Mouse (Mus musculus) neural tube, embryonic 11.5 days (tissue): ENCODE measurements around the gene Slc15a4. TPM values are rescaled to one million over a fixed set of nuclear protein-coding genes. Genes with fewer than 3 reads are reported as not detected.

Experiments used
- ATAC-seq: fragments of 200-750 bp; cut with Nextera tagmentation; 2 replicates; pipeline ENCODE4 v1.8.0; 2017; ENCODE audit warnings: moderate number of reproducible peaks, mild to moderate bottlenecking, moderate TSS enrichment, moderate library complexity; ENCODE audit not compliant: insufficient read depth, low FRiP score, low TSS enrichment
- DNase-seq: peaks from one replicate; pipeline ENCODE4 v3.0.0-alpha.2; 2015; ENCODE audit warnings: low spot score
- H3K27ac ChIP-seq: fragments of 300-500 bp; sonication (generic); 2 replicates; pipeline ENCODE4 v1.5.1; 2014; ENCODE audit warnings: low read depth, mild to moderate bottlenecking, low read length
- H3K27me3 ChIP-seq: fragments of 300-500 bp; sonication (generic); 2 replicates; pipeline ENCODE4 v1.6.1; 2014; ENCODE audit warnings: mild to moderate bottlenecking, low read length, mixed read lengths; ENCODE audit not compliant: control insufficient read depth, insufficient read depth
- H3K36me3 ChIP-seq: fragments of 300-500 bp; sonication (generic); 2 replicates; pipeline ENCODE4 v1.6.1; 2014; ENCODE audit warnings: mild to moderate bottlenecking, low read length, moderate library complexity, mixed read lengths; ENCODE audit not compliant: control insufficient read depth, insufficient read depth
- H3K4me1 ChIP-seq: fragments of 300-500 bp; sonication (generic); 2 replicates; pipeline ENCODE4 v1.6.1; 2014; ENCODE audit warnings: low read length, mixed read lengths; ENCODE audit not compliant: control insufficient read depth, insufficient read depth
- H3K4me2 ChIP-seq: fragments of 300-500 bp; sonication (generic); 2 replicates; pipeline ENCODE4 v1.6.1; 2014; ENCODE audit warnings: low read depth, mild to moderate bottlenecking, moderate library complexity
- H3K4me3 ChIP-seq: fragments of 300-500 bp; sonication (generic); 2 replicates; pipeline ENCODE4 v1.5.1; 2014; ENCODE audit warnings: low read depth, low read length
- H3K9ac ChIP-seq: fragments of 300-500 bp; sonication (generic); 2 replicates; pipeline ENCODE4 v1.6.1; 2014; ENCODE audit warnings: mild to moderate bottlenecking, low read length
- H3K9me3 ChIP-seq: fragments of 300-500 bp; sonication (generic); 2 replicates; pipeline ENCODE4 v1.6.1; 2016; ENCODE audit warnings: low read length; ENCODE audit not compliant: control insufficient read depth
- WGBS: fragments of 180-500 bp; shearing (Covaris S2); extraction: QIAGEN DNeasy Blood & Tissue Kit; methylation state at CpG from one replicate; pipeline ENCODE4 v1.1.7; 2014; 5-methylcytosine and 5-hydroxymethylcytosine counted together
- polyA plus RNA-seq: library from polyadenylated mRNA; unstranded; fragments of >200 nt; fragmentation: Nextera tagmentation; extraction: Ambion mirVana; gene quantifications from 2 replicates; pipeline ENCODE4 v1.2.1, GENCODE M21; 2014

Gene Slc15a4
- polyA plus RNA-seq, result 20.6 and 25.5 TPM in 2 replicates

DNA sequence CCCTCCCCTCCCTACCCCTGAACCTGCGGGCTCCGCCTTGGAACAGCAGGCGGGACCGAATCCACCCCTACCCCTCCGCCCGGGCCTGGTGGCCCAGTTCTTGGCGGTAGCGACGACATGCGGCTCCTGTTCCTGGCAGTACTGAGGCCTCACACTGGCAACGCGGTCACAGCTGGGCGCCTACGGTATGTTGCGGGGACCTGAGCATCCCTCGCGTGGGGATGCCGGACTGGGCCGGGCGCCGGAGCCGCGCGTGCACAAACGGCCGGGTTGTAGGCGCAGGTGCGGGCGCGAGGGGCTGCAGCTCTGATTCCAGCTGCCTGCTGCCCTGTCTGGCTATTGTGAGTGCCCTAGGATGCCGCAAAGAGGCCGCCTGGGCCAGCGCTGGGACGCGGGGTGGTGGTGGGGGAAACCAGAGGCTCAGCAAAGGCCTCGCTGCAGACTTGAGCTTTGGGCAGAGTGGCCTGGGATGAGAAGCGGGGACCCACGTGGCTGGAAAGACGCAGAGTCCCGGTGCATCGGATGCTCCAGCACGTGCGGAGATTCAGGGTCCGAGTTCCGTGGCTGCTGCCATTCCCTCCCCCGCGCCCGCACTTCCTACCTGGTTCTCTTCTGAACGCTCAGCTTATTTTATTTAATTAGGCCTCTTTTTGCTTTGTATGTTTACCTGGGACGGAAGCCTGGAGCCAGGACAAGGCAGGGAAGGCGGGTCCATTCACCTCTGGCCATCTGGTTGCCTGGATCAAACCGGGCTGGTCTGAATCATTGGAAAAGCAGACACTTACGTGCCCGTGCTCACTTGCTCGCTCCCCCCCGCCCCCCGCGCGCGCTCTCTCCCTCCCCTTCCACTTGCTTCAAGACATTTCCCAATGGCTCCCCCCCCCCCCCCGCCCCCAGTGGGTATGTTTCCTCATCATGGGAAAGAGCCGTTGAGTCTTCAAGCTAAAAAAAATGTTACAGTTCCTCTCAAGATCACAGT is at the start of gene Slc15a4, which contains the start of gene Glt1d1:
Gene Slc15a4, minus strand, starts transcription at position 731 of the 979 bp plus-strand sequence.
Gene Glt1d1, plus strand, starts transcription at position 96 of the 979 bp plus-strand sequence.
- no peaks in the 10 kb centered on the region for H3K9me3 ChIP-seq
- no peaks in the 10 kb centered on the region for H3K36me3 ChIP-seq
- no peaks in the 10 kb centered on the region for H3K27me3 ChIP-seq
- H3K4me1 ChIP-seq, result no peaks in the 10 kb centered on the region
- H3K4me2 ChIP-seq, result peak within 1 kb of the TSS; percentile 91
- DNase-seq (peak; percentile 63), ATAC-seq (peak; percentile 77)
- peak within 1 kb of the TSS; percentile 73 for H3K9ac ChIP-seq
- no peak within 1 kb of the TSS for H3K27ac ChIP-seq
- peak within 1 kb of the TSS; percentile 47 for H3K4me3 ChIP-seq
- WGBS, result 1% methylated on average over 59 of the region's 62 CpGs

DNA sequence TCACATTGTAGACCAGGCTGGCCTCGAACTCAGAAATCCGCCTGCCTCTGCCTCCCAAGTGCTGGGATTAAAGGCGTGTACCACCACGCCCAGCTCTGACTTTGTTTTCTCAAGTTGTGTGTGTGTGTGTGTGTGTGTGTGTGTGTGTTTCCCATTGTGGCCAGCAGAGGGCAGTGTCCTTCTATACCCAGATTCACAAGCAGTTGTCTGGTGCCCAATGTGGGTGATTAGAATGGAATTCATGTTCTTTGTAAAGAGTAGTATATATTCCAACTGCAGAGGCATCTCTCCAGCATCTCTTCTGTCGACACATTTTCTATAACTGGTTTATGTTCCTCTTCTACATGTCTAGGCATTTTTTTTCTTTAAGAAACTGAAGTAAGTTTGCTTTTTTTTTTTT is 45.8 kb upstream of the Slc15a4 start:
- Histone ChIP-seq H3K9ac (no peak overlapping the region), H3K9me3 (no peaks in the 10 kb centered on the region), H3K4me3 (no peak overlapping the region), H3K4me2 (no peak overlapping the region), H3K4me1 (no peaks in the 10 kb centered on the region), H3K36me3 (no peaks in the 10 kb centered on the region), H3K27ac (no peak overlapping the region), H3K27me3 (no peaks in the 10 kb centered on the region)
- ATAC-seq, result no peak
- DNase-seq, result no peak
- WGBS, result 95% methylated on average over 5 of the region's 5 CpGs

DNA sequence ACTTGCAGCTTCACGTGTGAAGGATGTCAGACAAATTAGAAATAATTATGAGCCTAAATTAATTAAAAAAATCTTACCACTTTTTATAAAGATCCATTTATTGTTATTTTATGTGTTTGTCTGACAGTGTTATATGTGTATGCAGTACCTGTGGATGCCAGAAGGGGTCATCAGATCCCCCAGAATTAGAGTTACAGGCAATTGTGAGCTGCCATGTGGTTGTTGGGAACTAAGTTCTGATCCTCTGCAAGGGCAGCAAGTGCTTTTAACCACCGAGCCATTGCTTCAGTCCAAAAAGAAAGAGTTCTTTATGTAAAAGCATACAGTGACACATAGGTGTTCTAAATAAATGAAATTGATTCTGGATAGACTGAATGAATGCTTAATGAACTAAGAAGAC is 44.9 kb upstream of the Slc15a4 start:
- 90% methylated on average over 2 of the region's 2 CpGs for WGBS
- DNase-seq (no peak), ATAC-seq (no peak)
- H3K9ac ChIP-seq, result no peak overlapping the region
- no peaks in the 10 kb centered on the region for H3K27me3 ChIP-seq
- no peaks in the 10 kb centered on the region for H3K9me3 ChIP-seq
- no peak overlapping the region for H3K27ac ChIP-seq
- H3K4me3 ChIP-seq, result no peak overlapping the region
- no peak overlapping the region for H3K4me2 ChIP-seq
- no peaks in the 10 kb centered on the region for H3K4me1 ChIP-seq
- H3K36me3 ChIP-seq, result no peaks in the 10 kb centered on the region

DNA sequence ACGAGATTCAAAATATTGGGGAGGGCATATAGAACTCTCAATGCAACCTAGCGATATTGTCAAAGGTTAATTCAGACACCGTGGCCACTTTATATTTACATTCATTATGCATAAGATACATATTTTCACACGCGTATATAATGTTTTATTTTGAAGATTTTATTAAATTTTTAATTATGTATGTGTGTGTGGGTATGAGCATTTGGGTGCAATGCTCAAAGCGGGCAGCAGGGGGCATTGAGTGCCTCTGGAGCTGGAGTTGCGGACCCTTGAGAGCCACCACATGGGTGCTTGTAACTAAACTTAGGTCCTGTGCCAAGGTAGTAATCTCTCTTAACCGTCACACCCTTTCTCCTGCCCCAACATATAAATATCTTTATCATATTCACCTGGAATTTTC is 41.2 kb upstream of the Slc15a4 start:
- H3K4me1 ChIP-seq, result no peaks in the 10 kb centered on the region
- 93% methylated on average over 8 of the region's 8 CpGs for WGBS
- no peak overlapping the region for H3K4me2 ChIP-seq

DNA sequence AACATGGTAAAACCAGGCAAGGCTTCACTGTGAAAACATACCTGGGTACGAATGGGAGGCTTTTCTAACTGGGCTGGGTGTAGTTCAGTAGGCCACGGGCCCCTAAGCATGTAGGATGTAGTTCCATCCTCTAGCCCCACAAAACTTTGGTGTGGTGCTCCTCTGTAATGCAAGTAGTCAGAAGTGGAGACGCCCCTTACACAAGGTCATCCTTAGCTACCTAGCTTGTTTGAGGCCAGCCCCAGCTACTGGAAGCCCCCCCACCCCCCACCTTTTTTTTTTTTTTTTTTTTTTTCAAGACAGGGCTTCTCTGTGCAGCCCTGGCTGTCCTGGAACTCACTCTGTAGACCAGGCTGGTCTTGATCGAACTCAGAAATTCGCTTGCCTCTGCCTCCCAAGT is 28.3 kb upstream of the Slc15a4 start:
- 92% methylated on average over 5 of the region's 5 CpGs for WGBS
- Histone ChIP-seq H3K4me2 (no peak overlapping the region), H3K4me1 (no peaks in the 10 kb centered on the region), H3K27ac (no peak overlapping the region), H3K27me3 (no peaks in the 10 kb centered on the region), H3K4me3 (no peak overlapping the region), H3K36me3 (no peaks in the 10 kb centered on the region), H3K9me3 (no peaks in the 10 kb centered on the region), H3K9ac (no peak overlapping the region)
- no peak for ATAC-seq
- no peak for DNase-seq

More for the DNA sequence above, 41.2 kb upstream of the Slc15a4 start:
- no peak overlapping the region for H3K27ac ChIP-seq
- no peak overlapping the region for H3K9ac ChIP-seq
- DNase-seq (no peak), ATAC-seq (no peak)
- no peaks in the 10 kb centered on the region for H3K9me3 ChIP-seq
- no peak overlapping the region for H3K4me3 ChIP-seq
- no peaks in the 10 kb centered on the region for H3K36me3 ChIP-seq
- H3K27me3 ChIP-seq, result no peaks in the 10 kb centered on the region

DNA sequence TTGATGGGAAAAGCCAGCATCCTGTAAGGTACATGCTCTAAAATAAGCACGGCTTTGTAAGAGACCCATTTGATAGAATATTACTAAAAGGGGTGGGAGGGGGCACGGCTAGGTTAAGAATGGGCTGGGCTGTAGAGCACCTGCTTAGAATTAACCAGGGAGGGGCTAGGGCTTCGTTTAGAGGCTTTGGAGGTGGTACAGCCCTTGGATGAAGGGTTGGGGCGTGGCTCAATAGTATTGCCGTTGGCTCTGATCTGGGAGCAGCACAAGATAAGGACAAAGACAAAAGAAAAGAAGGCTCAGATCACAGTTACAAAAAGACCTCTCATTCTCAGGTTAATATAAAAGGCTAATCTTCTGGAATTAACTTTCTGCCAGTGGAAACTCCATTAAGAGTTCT is 27.6 kb upstream of the Slc15a4 start:
- H3K27me3 ChIP-seq, result no peaks in the 10 kb centered on the region
- H3K9me3 ChIP-seq, result no peaks in the 10 kb centered on the region
- no peaks in the 10 kb centered on the region for H3K4me1 ChIP-seq
- no peak overlapping the region for H3K9ac ChIP-seq
- no peak overlapping the region for H3K4me3 ChIP-seq
- no peak overlapping the region for H3K27ac ChIP-seq
- ATAC-seq (no peak), DNase-seq (no peak)
- H3K36me3 ChIP-seq, result no peaks in the 10 kb centered on the region
- H3K4me2 ChIP-seq, result no peak overlapping the region
- 82% methylated on average over 5 of the region's 5 CpGs for whole genome bisulfite sequencing

DNA sequence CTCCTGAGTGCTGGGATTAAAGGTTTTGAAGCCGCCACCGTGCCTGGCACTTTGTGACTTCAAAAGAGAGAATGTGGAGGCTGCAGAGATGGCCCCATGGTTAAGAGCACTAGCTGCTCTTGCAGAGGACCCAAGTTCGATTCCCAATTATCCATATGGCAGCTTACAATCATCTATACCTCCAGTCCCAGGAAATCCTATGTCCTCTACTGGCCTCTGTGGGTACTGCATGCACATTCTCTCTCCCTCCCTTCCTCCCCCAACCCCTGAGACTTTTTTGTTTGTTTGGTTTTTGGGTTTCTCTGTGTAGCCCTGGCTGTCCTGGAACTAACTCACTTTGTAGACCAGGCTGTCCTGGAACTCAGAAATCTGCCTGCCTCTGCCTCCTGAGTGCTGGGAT is 26.6 kb upstream of the Slc15a4 start:
- Histone ChIP-seq H3K9me3 (no peaks in the 10 kb centered on the region), H3K4me2 (no peak overlapping the region), H3K9ac (no peak overlapping the region), H3K27me3 (no peaks in the 10 kb centered on the region), H3K36me3 (no peaks in the 10 kb centered on the region), H3K4me3 (no peak overlapping the region), H3K4me1 (no peaks in the 10 kb centered on the region), H3K27ac (no peak overlapping the region)
- ATAC-seq (no peak), DNase-seq (no peak)
- WGBS, result 88% methylated on average over 3 of the region's 3 CpGs

DNA sequence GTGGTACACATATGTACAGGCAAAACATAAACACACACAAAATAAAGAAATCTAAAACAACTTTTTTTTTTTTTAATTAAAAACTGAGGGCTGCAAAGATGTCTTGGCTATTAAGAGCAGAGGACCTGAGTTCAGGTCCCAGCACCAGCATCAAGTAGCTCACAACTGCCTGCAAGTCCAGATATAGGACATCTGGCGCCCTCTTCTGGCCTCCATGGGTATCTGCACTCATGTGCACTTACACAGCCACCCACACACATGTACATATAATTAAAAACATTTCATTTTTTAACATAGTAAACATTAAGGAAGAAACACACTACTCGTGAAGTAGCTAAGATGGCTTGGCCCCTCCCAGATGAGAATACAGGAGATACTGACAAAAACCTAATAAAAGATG is 25.6 kb upstream of the Slc15a4 start:
- Histone ChIP-seq H3K9me3 (no peaks in the 10 kb centered on the region), H3K4me1 (no peaks in the 10 kb centered on the region), H3K27ac (no peak overlapping the region), H3K4me2 (no peak overlapping the region), H3K9ac (no peak overlapping the region), H3K4me3 (no peak overlapping the region), H3K27me3 (no peaks in the 10 kb centered on the region), H3K36me3 (no peaks in the 10 kb centered on the region)
- WGBS, result 89% methylated on average over 2 of the region's 2 CpGs
- DNase-seq (no peak), ATAC-seq (no peak)

DNA sequence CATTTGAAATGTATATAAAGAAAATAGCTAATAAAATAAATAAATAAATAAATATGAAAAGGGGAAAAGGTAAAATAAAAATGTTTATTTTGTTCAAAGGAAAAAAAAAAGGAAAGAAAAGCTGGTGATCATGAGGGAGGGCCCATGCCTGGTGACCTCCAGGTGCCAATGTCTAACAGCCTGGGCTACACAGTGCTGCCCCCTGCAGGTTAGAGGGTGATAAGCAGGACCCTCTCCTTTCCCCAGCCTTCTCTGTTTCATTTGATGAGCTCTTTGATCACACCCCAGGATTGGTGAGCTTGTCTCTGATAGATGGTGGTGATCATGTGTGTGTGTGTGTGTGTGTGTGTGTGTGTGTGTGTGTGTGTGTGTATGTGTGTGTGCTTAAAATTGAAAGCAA is 16.4 kb upstream of the Slc15a4 start:
- H3K36me3 ChIP-seq, result no peaks in the 10 kb centered on the region
- no peaks in the 10 kb centered on the region for H3K9me3 ChIP-seq
- no peak overlapping the region for H3K4me2 ChIP-seq
- H3K27me3 ChIP-seq, result no peaks in the 10 kb centered on the region
- no peak overlapping the region for H3K9ac ChIP-seq
- H3K4me3 ChIP-seq, result no peak overlapping the region
- DNase-seq, result peak; percentile 22
- H3K27ac ChIP-seq, result no peak overlapping the region
- no peaks in the 10 kb centered on the region for H3K4me1 ChIP-seq
- no peak for ATAC-seq
